Mouse (Mus musculus) olfactory bulb, adult 2 months (tissue): ENCODE data around the gene Narfl. TPM values are rescaled to one million over a fixed set of nuclear protein-coding genes. Genes with fewer than 3 reads are reported as not detected.

Experiments
- H3K27ac ChIP-seq: fragments of 200-500 bp; 2 replicates; pipeline ENCODE4 v1.5.1; 2012; ENCODE audit warnings: low read depth, low read length; ENCODE audit not compliant: insufficient read depth
- H3K4me1 ChIP-seq: fragments of 200-500 bp; 2 replicates; pipeline ENCODE4 v1.6.1; 2012; ENCODE audit warnings: low read length; ENCODE audit not compliant: control insufficient read depth, insufficient read depth
- H3K4me3 ChIP-seq: fragments of 200-500 bp; 2 replicates; pipeline ENCODE4 v1.5.1; 2012; ENCODE audit warnings: mild to moderate bottlenecking, low read depth, low read length, moderate library complexity; ENCODE audit not compliant: insufficient read depth
- CTCF ChIP-seq: fragments of 200-500 bp; IDR thresholded peaks from 2 replicates; pipeline ENCODE4 v1.5.1; 2012; ENCODE audit warnings: low read depth, mild to moderate bottlenecking, low read length, moderate library complexity; ENCODE audit not compliant: insufficient read depth
- POLR2A ChIP-seq: fragments of 200-500 bp; IDR thresholded peaks from 2 replicates; pipeline ENCODE4 v1.6.1; 2012; ENCODE audit warnings: mild to moderate bottlenecking, low read depth, low read length, moderate library complexity; ENCODE audit not compliant: insufficient read depth
- WGBS: fragments of 180-500 bp; shearing (Covaris S2); methylation state at CpG from one replicate; pipeline ENCODE4 v1.1.7; 2018; 5-methylcytosine and 5-hydroxymethylcytosine counted together
- polyA plus RNA-seq: library from polyadenylated mRNA; stranded (reverse); fragments of >200 nt; gene quantifications from 2 replicates; pipeline ENCODE4 v1.2.4, GENCODE M21; 2012; ENCODE audit warnings: low replicate concordance; ENCODE audit not compliant: missing spikeins, insufficient read depth, insufficient read length

Gene Narfl
- polyA plus RNA-seq, 1 experiment: not detected

DNA sequence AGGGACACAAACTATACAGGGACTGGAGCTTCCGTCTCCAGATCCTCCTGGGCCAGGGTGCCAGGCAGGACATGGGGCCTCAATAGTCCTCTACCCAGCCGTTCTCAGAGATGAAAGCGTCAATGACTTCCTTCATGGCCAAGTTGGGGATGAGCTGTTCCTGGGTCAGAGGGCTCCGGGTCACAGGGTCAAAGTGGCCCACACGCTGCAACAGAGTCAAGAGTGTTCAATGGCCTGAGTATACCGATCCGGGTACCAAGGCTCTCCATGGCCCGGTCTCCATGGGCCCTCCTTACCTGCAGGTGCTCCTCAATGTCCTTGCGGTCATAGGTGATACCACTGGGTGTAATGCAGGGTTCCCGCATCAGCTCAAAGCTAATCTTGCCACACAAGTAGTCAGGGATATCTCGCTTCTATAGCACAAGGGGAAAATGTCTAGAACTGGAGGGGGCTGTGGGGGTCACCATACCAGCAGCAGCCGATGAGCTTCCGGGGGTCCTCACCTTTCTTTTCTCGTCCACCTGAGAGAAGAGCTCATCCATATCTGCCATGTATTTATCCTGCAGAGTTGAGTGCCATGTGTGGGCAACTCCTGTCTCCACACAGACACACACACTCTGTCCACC, 57.3 kb downstream of the Narfl start:
- 84% methylated on average over 14 of the region's 14 CpGs for WGBS
- Histone ChIP-seq H3K27ac (no peak overlapping the region), H3K4me1 (peaks cover 72% of the 10 kb centered on the region), H3K4me3 (no peak overlapping the region)
- no peak for TF ChIP-seq CTCF
- TF ChIP-seq POLR2A: no peak

DNA sequence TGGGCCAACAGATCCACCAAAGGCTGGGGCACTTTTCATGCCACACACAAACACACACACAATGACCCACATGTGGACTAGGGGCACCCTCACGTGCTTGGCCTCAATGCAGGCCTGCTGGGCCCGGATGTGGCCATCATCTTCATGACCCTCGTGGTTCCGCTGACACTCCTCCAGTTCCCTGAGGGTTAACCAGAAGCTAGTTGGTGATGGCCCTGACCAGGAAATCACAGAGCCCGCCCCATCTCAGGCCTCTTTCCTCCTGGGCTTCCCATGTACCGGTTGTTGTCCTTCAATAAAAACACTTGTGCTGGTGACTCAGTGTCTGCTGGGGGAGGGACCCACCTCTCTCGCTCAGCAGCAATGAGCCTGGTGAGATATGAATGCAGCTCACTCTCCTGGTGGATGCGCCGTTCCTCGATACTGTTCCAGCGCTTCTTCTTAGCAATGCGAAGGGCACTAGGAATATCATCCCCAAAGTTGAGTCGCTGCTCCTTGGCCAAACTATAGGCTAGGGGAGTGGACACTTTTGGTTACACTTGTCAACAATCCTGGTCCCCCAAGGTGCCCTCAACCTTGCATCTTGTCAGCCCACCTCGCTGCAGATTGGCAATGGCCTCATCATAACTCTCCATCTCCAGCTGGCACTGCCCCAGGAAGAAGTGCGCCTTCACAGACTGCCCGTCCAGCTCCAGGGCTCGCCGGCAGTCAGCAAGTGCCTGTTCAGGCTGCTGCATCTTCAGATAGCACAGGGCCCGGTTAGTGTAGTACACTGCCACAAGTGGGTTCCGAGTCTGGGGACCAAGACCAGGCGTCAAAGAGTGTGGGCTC, 58.1 kb downstream of the Narfl start:
- H3K4me1 ChIP-seq: peaks cover 73% of the 10 kb centered on the region
- WGBS: 43% methylated on average over 21 of the region's 21 CpGs
- no peak overlapping the region for H3K27ac ChIP-seq
- peak overlapping the region; percentile 76 for H3K4me3 ChIP-seq
- TF ChIP-seq POLR2A: no peak
- no peak for TF ChIP-seq CTCF

DNA sequence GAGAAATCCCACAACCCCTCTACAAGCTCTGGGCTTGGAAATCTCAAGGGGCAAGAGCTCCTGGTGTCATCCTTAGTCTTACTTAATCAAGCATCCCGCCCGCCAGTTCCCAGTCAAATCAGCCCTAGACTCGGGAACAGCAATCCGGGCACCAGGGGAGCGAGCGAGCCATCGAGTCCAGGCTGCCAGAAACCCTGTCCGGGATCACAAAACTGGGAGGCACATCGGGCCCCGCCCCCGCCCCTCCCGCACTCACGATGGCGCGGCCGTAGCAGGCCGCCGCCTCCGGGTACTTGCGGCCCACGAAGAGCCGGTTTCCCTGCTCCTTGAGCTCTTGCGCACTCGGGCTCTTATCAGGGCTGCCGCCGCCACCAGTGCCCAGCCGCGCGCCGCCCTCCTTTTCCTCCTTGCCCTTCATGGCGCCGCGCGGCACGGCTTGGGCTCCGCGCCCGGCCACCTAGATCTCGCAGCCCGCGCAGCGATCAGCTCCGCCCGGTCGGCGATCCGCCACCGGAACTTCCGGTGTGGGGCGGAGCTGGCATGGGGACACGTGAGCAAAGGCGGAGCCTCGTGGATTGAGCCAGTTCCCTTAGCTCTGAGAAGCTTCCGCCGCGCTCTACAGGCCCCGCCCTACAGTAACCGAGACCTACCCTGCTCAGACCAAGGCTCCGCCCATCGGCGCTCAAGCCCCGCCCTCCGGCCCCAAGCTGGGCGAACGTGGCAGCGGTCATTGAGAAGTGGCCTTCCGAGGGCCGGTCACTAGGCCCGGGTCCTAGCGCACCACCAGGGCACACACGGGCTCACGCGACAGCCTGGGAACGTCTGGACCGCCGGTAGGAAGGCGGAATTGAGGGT, 59.1 kb downstream of the Narfl start:
- Histone ChIP-seq H3K4me1 (peaks cover 70% of the 10 kb centered on the region), H3K27ac (peak overlapping the region; percentile 97), H3K4me3 (peak overlapping the region; percentile 81)
- TF ChIP-seq CTCF (no peak), POLR2A (peak; percentile 89)
- under 1% methylated on average over 76 of the region's 77 CpGs for WGBS

Other genes starting within 250 kb of the Narfl start
- gene Sox8, start 203.1 kb upstream of the Narfl start, polyA plus RNA-seq: not detected in 2 replicates
- gene Lmf1, start 194.7 kb upstream of the Narfl start, polyA plus RNA-seq: not detected in 2 replicates
- gene Gng13, start 56.6 kb upstream of the Narfl start, polyA plus RNA-seq: not detected in 2 replicates
- gene Chtf18, start 46.4 kb upstream of the Narfl start, polyA plus RNA-seq: not detected in 2 replicates
- not detected in 2 replicates for gene Rpusd1, start 46.1 kb upstream of the Narfl start, polyA plus RNA-seq
- gene Mslnl, start 37.7 kb upstream of the Narfl start, polyA plus RNA-seq: not detected in 2 replicates
- gene Msln, start 19.4 kb upstream of the Narfl start, polyA plus RNA-seq: not detected in 2 replicates
- gene Haghl, start 11.9 kb downstream of the Narfl start, polyA plus RNA-seq: not detected in 2 replicates
- gene Ccdc78, start 12.8 kb downstream of the Narfl start, polyA plus RNA-seq: not detected in 2 replicates
- gene Fam173a, start 19.1 kb downstream of the Narfl start, polyA plus RNA-seq: not detected in 2 replicates
- not detected in 2 replicates for gene AC134908.4, start 21.9 kb downstream of the Narfl start, polyA plus RNA-seq
- gene Metrn, start 23.4 kb downstream of the Narfl start, polyA plus RNA-seq: not detected in 2 replicates
- not detected in 2 replicates for gene Fbxl16, start 35.3 kb downstream of the Narfl start, polyA plus RNA-seq
- not detected in 2 replicates for gene Wdr24, start 49.9 kb downstream of the Narfl start, polyA plus RNA-seq
- not detected in 2 replicates for gene Jmjd8, start 55.1 kb downstream of the Narfl start, polyA plus RNA-seq
- gene Stub1, start 59.6 kb downstream of the Narfl start, polyA plus RNA-seq: not detected in 2 replicates
- gene Rhbdl1, start 63.5 kb downstream of the Narfl start, polyA plus RNA-seq: not detected in 2 replicates
- not detected in 2 replicates for gene Gm20683, start 68.0 kb downstream of the Narfl start, polyA plus RNA-seq
- not detected in 2 replicates for gene Rhot2, start 71.1 kb downstream of the Narfl start, polyA plus RNA-seq
- not detected in 2 replicates for gene Wdr90, start 87.7 kb downstream of the Narfl start, polyA plus RNA-seq
- not detected in 2 replicates for gene Mcrip2, start 95.0 kb downstream of the Narfl start, polyA plus RNA-seq
- not detected in 2 replicates for gene Mettl26, start 101.3 kb downstream of the Narfl start, polyA plus RNA-seq
- gene Wfikkn1, start 107.1 kb downstream of the Narfl start, polyA plus RNA-seq: not detected in 2 replicates
- gene Rab40c, start 146.0 kb downstream of the Narfl start, polyA plus RNA-seq: not detected in 2 replicates
- gene Pigq, start 171.2 kb downstream of the Narfl start, polyA plus RNA-seq: not detected in 2 replicates
- not detected in 2 replicates for gene Nhlrc4, start 171.2 kb downstream of the Narfl start, polyA plus RNA-seq
- not detected in 2 replicates for gene A930017K11Rik, start 178.8 kb downstream of the Narfl start, polyA plus RNA-seq
- gene Capn15, start 212.0 kb downstream of the Narfl start, polyA plus RNA-seq: not detected in 2 replicates